Mouse (Mus musculus) limb, embryonic 11.5 days (tissue): ENCODE results near the gene Lrit3. TPM values are rescaled to one million over a fixed set of nuclear protein-coding genes. Genes with fewer than 3 reads are reported as not detected.

Experiments
- ATAC-seq: fragments of 200-750 bp; cut with Nextera tagmentation; 2 replicates; pipeline ENCODE4 v1.8.0; 2017; ENCODE audit warnings: low read depth; ENCODE audit not compliant: insufficient number of reproducible peaks, low FRiP score, low TSS enrichment
- DNase-seq: peaks from one replicate; pipeline ENCODE4 v3.0.0-alpha.2; 2015; ENCODE audit warnings: low spot score
- H3K27ac ChIP-seq: fragments of 300-500 bp; sonication (generic); replicated peaks from 2 replicates; pipeline ENCODE4 v1.5.1; 2014; ENCODE audit warnings: low read depth, mild to moderate bottlenecking, low read length
- H3K27me3 ChIP-seq: fragments of 300-500 bp; sonication (generic); 2 replicates; pipeline ENCODE4 v1.6.1; 2014; ENCODE audit warnings: mild to moderate bottlenecking, low read length, mixed read lengths; ENCODE audit not compliant: control insufficient read depth, insufficient read depth
- H3K36me3 ChIP-seq: fragments of 300-500 bp; sonication (generic); 2 replicates; pipeline ENCODE4 v1.6.1; 2014; ENCODE audit warnings: mild to moderate bottlenecking, low read length, moderate library complexity, mixed read lengths; ENCODE audit not compliant: control insufficient read depth, insufficient read depth
- H3K4me1 ChIP-seq: fragments of 300-500 bp; sonication (generic); 2 replicates; pipeline ENCODE4 v1.6.1; 2014; ENCODE audit warnings: low read length, mixed read lengths; ENCODE audit not compliant: control insufficient read depth, insufficient read depth
- H3K4me2 ChIP-seq: fragments of 300-500 bp; sonication (generic); 2 replicates; pipeline ENCODE4 v1.6.1; 2014; ENCODE audit warnings: low read depth, mild to moderate bottlenecking, moderate library complexity; ENCODE audit not compliant: severe bottlenecking
- H3K4me3 ChIP-seq: fragments of 300-500 bp; sonication (generic); 2 replicates; pipeline ENCODE4 v1.5.1; 2014; ENCODE audit warnings: low read depth, low read length
- H3K9ac ChIP-seq: fragments of 300-500 bp; sonication (generic); 2 replicates; pipeline ENCODE4 v1.6.1; 2014; ENCODE audit warnings: mild to moderate bottlenecking, low read length
- H3K9me3 ChIP-seq: fragments of 300-500 bp; sonication (generic); 2 replicates; pipeline ENCODE4 v1.6.1; 2016; ENCODE audit warnings: low read length; ENCODE audit not compliant: control insufficient read depth
- WGBS: fragments of 180-500 bp; shearing (Covaris S2); extraction: QIAGEN DNeasy Blood & Tissue Kit; methylation state at CpG from one replicate; pipeline ENCODE4 v1.1.7; 2014; 5-methylcytosine and 5-hydroxymethylcytosine counted together
- polyA plus RNA-seq: library from polyadenylated mRNA; unstranded; fragments of >200 nt; fragmentation: Nextera tagmentation; extraction: Ambion mirVana; gene quantifications from 2 replicates; pipeline ENCODE4 v1.2.1, GENCODE M21; 2014

The Lrit3 gene
- polyA plus RNA-seq, 1 experiment from 2014 or later: not detected

DNA sequence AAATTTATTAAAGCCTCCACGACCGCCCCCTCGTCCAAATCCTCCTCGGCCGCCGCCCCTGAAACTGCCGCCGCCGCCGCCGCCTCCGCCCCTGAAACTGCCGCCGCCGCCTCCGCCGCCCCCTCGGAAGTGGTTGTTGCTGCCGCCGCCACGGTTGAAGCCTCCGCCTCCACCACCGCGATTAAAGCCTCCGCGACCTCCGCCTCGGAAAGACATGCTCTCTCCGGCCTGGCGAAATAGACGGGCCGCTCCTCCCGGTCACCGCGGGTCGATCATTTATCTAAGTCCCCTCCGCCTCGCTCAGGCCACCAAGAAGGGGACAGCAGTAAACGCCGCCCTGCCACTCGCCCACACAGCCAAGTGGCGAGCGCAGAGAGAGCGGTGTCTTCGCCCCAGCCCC lies 26.8 kb upstream of the Lrit3 start:
- H3K9ac ChIP-seq: peak overlapping the region; percentile 82
- no peaks in the 10 kb centered on the region for H3K9me3 ChIP-seq
- H3K27me3 ChIP-seq: no peaks in the 10 kb centered on the region
- H3K4me3 ChIP-seq: peak overlapping the region; percentile 96
- ATAC-seq (no peak), DNase-seq (no peak)
- H3K27ac ChIP-seq: peak overlapping the region; percentile 73; the same call in 1 of the 2 replicates
- H3K36me3 ChIP-seq: peaks cover 5% of the 10 kb centered on the region
- peaks cover 5% of the 10 kb centered on the region for H3K4me1 ChIP-seq
- peak overlapping the region; percentile 67 for H3K4me2 ChIP-seq
- under 1% methylated on average over 44 of the region's 45 CpGs for whole genome bisulfite sequencing

DNA sequence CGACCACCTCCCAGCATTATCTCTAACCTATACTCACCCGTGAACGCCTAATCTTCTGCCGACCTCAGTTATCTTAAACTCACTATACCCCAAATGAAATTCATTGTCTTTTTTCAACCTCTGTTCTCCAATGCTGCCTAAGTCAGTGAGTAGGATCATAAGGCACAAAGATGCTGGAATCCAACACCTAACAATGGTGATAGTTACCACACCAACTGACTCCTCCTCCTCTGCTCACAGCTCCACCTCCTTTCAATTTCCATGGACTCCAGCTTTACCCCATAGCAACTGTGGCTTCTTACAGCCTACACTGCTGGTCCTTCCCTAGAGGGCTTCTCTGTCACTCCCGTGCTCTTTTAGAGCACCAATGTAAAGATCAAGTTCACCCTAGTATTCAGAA lies 23.9 kb upstream of the Lrit3 start:
- H3K9me3 ChIP-seq: no peaks in the 10 kb centered on the region
- no peak overlapping the region for H3K4me3 ChIP-seq
- 95% methylated on average over 5 of the region's 5 CpGs for WGBS
- H3K4me2 ChIP-seq: no peak overlapping the region
- no peak for DNase-seq
- H3K27me3 ChIP-seq: no peaks in the 10 kb centered on the region
- ATAC-seq: no peak
- peaks cover 15% of the 10 kb centered on the region for H3K36me3 ChIP-seq
- no peak overlapping the region for H3K9ac ChIP-seq
- H3K4me1 ChIP-seq: peaks cover 5% of the 10 kb centered on the region
- no peak overlapping the region for H3K27ac ChIP-seq

DNA sequence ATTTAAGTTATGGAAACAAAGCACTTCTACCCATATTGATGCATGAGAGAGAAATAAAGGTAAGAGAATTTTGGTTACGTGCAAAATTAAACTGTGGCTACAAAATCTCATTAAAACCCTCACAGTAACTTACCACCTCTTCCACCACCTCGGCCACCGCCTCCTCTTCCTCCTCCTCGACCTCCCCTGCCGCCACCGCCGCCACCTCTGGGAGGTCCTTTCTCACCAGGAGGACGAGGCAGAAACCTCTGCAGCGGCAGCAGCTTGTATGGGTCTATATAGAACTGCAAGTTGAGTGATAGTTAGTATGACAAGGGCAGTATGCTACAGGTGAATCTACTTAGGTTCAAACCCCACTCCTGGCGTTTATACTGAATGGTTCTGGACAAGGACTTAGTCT lies 22.9 kb upstream of the Lrit3 start:
- Histone ChIP-seq H3K27ac (no peak overlapping the region), H3K4me1 (peaks cover 5% of the 10 kb centered on the region), H3K9ac (no peak overlapping the region), H3K36me3 (peaks cover 15% of the 10 kb centered on the region), H3K9me3 (no peaks in the 10 kb centered on the region), H3K4me2 (no peak overlapping the region), H3K27me3 (no peaks in the 10 kb centered on the region), H3K4me3 (no peak overlapping the region)
- ATAC-seq: no peak
- WGBS: 92% methylated on average over 10 of the region's 10 CpGs
- no peak for DNase-seq

DNA sequence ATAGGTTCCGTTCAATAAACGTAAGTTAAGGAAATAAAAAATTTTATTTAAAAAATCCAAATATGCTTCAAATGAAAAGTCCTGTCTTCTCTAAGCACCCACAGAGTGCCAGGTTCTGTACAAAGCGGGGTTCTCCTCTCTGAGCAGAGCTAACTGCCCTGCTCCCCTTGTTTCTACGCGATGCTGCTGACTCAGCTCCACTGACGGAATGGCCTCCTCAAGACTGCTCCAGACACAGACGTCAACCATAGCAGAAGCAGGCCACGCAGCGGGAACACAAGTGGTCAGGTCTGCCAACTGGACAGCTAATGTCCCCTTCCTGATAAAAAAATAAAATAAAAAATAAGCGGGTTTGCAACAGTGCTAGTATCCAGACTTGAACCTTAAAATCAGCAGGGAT lies 21.1 kb upstream of the Lrit3 start:
- DNase-seq (no peak), ATAC-seq (no peak)
- H3K9ac ChIP-seq: no peak overlapping the region
- peaks cover 3% of the 10 kb centered on the region for H3K4me1 ChIP-seq
- WGBS: 91% methylated on average over 10 of the region's 10 CpGs
- H3K27me3 ChIP-seq: no peaks in the 10 kb centered on the region
- no peaks in the 10 kb centered on the region for H3K9me3 ChIP-seq
- H3K4me2 ChIP-seq: no peak overlapping the region
- H3K4me3 ChIP-seq: no peak overlapping the region
- H3K27ac ChIP-seq: no peak overlapping the region
- H3K36me3 ChIP-seq: peaks cover 15% of the 10 kb centered on the region

DNA sequence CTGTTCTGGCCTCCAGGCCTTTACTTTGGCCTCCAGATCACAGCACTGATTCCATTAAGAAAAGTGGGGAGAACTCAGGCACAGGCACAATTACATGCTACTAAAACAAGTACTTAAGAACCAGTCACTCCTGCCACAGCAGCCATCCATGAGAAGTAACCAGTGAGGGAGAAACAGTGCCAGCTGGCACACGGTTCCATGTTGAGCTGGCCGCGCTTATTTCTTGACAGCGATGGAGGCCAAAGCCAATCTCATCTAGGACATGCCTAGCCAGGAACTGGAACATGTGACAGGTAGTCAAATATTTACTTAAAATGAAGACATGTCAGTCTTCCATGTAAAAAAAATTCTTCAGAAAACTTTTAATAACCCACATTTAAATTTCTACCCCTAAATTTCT lies 20.3 kb upstream of the Lrit3 start:
- WGBS: 96% methylated on average over 4 of the region's 4 CpGs
- DNase-seq (no peak), ATAC-seq (no peak)
- Histone ChIP-seq H3K27me3 (no peaks in the 10 kb centered on the region), H3K27ac (no peak overlapping the region), H3K9ac (no peak overlapping the region), H3K4me1 (no peaks in the 10 kb centered on the region), H3K4me3 (no peak overlapping the region), H3K4me2 (no peak overlapping the region), H3K36me3 (peaks cover 15% of the 10 kb centered on the region), H3K9me3 (no peaks in the 10 kb centered on the region)

DNA sequence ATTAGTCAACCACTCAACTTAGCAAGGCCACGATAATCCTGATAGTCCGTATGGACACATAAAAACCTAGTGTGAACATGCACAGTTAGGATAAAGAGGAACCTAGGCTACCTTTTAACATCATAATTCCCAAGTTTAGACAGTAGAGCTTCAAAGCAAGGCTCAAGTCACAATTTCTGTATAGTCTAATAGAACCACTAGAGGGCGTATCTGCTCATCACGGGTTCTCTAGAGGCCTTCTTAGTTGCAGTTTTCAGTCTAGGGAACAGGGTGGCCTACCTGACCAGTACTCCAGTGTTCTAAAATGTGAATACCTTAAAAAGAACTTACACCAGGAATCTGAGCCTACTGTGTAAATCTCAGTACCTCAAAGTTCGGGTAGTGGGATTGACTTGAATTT lies 19.5 kb upstream of the Lrit3 start:
- Histone ChIP-seq H3K27me3 (no peaks in the 10 kb centered on the region), H3K27ac (no peak overlapping the region), H3K4me2 (no peak overlapping the region), H3K36me3 (peaks cover 11% of the 10 kb centered on the region), H3K9me3 (no peaks in the 10 kb centered on the region), H3K9ac (no peak overlapping the region), H3K4me1 (no peaks in the 10 kb centered on the region), H3K4me3 (no peak overlapping the region)
- 60% methylated on average over 5 of the region's 5 CpGs for WGBS
- ATAC-seq (no peak), DNase-seq (no peak)

DNA sequence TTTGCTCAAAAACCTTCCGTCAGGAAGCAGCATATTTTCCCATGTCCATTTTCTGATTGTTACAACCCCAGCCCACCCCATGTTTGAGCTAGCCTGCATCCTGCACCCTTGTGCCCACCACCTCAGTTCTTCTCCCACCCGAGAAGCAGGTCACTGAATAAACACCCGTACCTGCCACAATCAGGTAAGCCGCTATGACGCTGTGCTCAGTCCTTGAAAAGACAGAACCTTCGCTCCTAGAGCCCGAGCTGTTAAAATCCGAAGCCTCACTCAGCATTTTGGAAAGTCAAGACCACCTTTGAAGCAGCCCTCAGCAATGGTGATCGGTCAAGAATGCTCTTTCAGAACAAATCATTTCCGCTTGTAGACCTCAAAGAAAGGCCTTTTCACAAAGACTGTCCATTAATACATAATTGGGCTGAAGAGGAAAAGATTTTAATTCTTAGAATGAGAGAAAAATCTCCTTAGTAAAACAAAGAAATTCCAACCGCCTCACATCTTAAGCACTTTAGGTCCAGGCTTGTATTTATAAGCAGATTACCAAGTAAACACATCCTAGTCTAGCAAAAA lies 18.5 kb upstream of the Lrit3 start, which contains the start of gene Rrh:
Gene Rrh (minus strand): TSS at position 382 of the 570 bp plus-strand sequence.
- H3K4me1 ChIP-seq: no peaks in the 10 kb centered on the region
- H3K27me3 ChIP-seq: no peaks in the 10 kb centered on the region
- DNase-seq (no peak), ATAC-seq (no peak)
- no peak within 1 kb of the TSS for H3K27ac ChIP-seq
- H3K4me2 ChIP-seq: no peak within 1 kb of the TSS
- H3K9me3 ChIP-seq: no peaks in the 10 kb centered on the region
- no peak within 1 kb of the TSS for H3K9ac ChIP-seq
- H3K4me3 ChIP-seq: no peak within 1 kb of the TSS
- 94% methylated on average over 11 of the region's 11 CpGs for WGBS
- H3K36me3 ChIP-seq: peaks cover 9% of the 10 kb centered on the region

DNA sequence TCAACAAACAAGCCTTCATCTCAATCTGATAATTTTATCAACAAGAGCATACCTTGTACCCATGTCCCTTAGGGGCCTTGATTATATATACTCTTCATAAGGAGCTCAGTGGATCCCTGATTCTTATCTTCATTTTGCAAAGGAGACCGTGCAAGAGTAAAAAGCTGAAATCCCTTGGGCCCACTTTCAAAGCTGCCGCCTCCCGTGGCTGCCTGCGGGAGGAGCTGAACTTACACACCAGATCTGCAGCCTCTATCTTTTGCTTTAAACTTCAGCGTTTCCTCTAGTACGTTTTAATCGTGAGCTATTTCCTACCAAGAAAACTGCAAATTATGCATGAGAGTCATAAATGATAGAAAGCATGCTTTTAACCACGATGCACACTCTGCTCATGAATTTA lies 17.9 kb upstream of the Lrit3 start:
- Histone ChIP-seq H3K4me1 (no peaks in the 10 kb centered on the region), H3K4me2 (no peak overlapping the region), H3K4me3 (no peak overlapping the region), H3K27ac (no peak overlapping the region), H3K36me3 (peaks cover 9% of the 10 kb centered on the region), H3K9ac (no peak overlapping the region), H3K27me3 (no peaks in the 10 kb centered on the region), H3K9me3 (no peaks in the 10 kb centered on the region)
- DNase-seq (no peak), ATAC-seq (no peak)
- 87% methylated on average over 8 of the region's 8 CpGs for WGBS

DNA sequence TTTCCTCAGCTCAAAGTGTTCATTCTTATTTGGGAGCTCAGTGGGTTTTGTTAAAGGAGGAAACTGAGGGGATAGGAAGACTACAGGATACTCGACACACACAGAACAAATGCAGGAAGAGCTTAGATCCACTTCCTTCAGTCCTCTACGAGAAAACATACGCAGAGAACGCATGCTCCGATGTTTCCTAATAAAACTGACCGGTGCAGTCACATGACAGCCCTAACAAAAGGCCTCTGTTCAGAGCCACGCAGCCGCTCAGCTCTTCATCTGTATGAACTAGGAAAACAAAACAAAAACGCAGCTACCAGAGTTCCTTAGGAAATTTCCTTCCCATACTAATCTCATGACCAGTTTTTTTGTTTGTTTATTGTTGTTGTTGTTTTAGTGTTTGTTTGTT lies 17.0 kb upstream of the Lrit3 start:
- Histone ChIP-seq H3K4me3 (no peak overlapping the region), H3K9ac (no peak overlapping the region), H3K4me2 (no peak overlapping the region), H3K27ac (no peak overlapping the region), H3K36me3 (peaks cover 9% of the 10 kb centered on the region), H3K4me1 (no peaks in the 10 kb centered on the region), H3K9me3 (no peaks in the 10 kb centered on the region), H3K27me3 (no peaks in the 10 kb centered on the region)
- no peak for DNase-seq
- ATAC-seq: no peak
- WGBS: 84% methylated on average over 9 of the region's 9 CpGs
